Mouse (Mus musculus): ENCODE results near the gene Ephb1.

- TF ChIP-seq CTCF (IDR thresholded peaks at IDR 0.05; ENCODE audit: low read depth, low read length) (no peak), POLR2A (IDR thresholded peaks at IDR 0.05; ENCODE audit: extremely low read depth, insufficient read depth, low read length) (no peak)
Measured at GRCm38 (mm10) chr9:101986910-101987309, 367.6 kb downstream of the Ephb1 start.
